Comparison of ENCODE assay signal across 8 mouse cellular contexts in genomic region chr10:9012829-9013548, GRCm38 (mm10).
DNase-seq lines count a peak whose midpoint lies in the region; ATAC-seq lines count a peak whose summit lies in the region.

No protein-coding gene starts in this region.

- H3K9me3 ChIP-seq in neural tube, embryonic 15.5 days (replicated peaks) = no peaks in the 10 kb centered on the region

- no peak overlapping the region for H3K4me3 ChIP-seq in neural tube, embryonic 15.5 days (replicated peaks)

- no peak overlapping the region for H3K27ac ChIP-seq in neural tube, embryonic 15.5 days (replicated peaks)

- peak; percentile 26; the same call in 1 of the 2 replicates for ATAC-seq in neural tube, embryonic 15.5 days (ENCODE audit: low FRiP score)

- no peak overlapping the region for H3K9ac ChIP-seq in neural tube, embryonic 15.5 days (replicated peaks)

- DNase-seq in 3T3-L1 (ENCODE audit: low read depth, low spot score) = peak; percentile 61
- DNase-seq in adrenal gland, adult 8-10 months = peak; percentile 10
- peak; percentile 81 for DNase-seq in embryo, embryonic 10.5 days (ENCODE audit: low spot score)
- DNase-seq in gastrocnemius, postnatal 36 days = peak; percentile 34 to 56
- DNase-seq in kidney, postnatal 25 days = peak; percentile 57 to 63
- peak; percentile 42 to 68 for DNase-seq in lung, adult 18-20 months
- peak; percentile 62 for DNase-seq in thymus, postnatal 14 days

- H3K36me3 ChIP-seq in neural tube, embryonic 15.5 days = no peaks in the 10 kb centered on the region

- intact Hi-C loops in gastrocnemius, postnatal 36 days (cut with DNase I) = no loop called here

- WGBS in neural tube, embryonic 15.5 days = 42% methylated on average over 5 of the region's 5 CpGs

- H3K4me1 ChIP-seq in neural tube, embryonic 15.5 days = no peaks in the 10 kb centered on the region

- no peak overlapping the region for H3K4me2 ChIP-seq in neural tube, embryonic 15.5 days

- H3K27me3 ChIP-seq in neural tube, embryonic 15.5 days (replicated peaks) = no peaks in the 10 kb centered on the region

Comparison
In these comparisons a context has a peak if more than half of its experiments do, and no peak if none do; other contexts are left out.
1. DNase-seq: peak in every context shown above with its lines; median percentile 81 in embryo, embryonic 10.5 days; 62 in thymus, postnatal 14 days; 61 in 3T3-L1; 60 in kidney, postnatal 25 days; 55 in lung, adult 18-20 months; 45 in gastrocnemius, postnatal 36 days; 10 in adrenal gland, adult 8-10 months.